Mouse (Mus musculus) cerebellum, postnatal 10 days (tissue): ENCODE data around the gene Noc4l.
A peak's percentile ranks its signal among the peaks of the same experiment; 100 is the strongest.

Experiments used
- DNase-seq, 2 experiments: peaks; one replicate each; pipeline ENCODE4 v3.0.0; 2021; ENCODE audit warnings: mixed read lengths in 2 of 2

The Noc4l gene

GRCm38 (mm10) chr5:110608941-110609340, 44.3 kb downstream of the Noc4l start:
- no peak for DNase-seq

GRCm38 (mm10) chr5:110608336-110608735, 44.9 kb downstream of the Noc4l start:
- no peak for DNase-seq

- DNase-seq: peak; percentile 56 to 68
These were observed 45.5 kb downstream of the Noc4l start for GRCm38 (mm10) chr5:110607767-110608166.

GRCm38 (mm10) chr5:110605531-110606221, 47.5 kb downstream of the Noc4l start:
- no peak for DNase-seq

- no peak for DNase-seq
These were observed 48.9 kb downstream of the Noc4l start for GRCm38 (mm10) chr5:110604311-110604710.

GRCm38 (mm10) chr5:110603016-110603685, 50.1 kb downstream of the Noc4l start:
- DNase-seq: no peak
